Mouse (Mus musculus) c-Kit-positive CD71-positive TER-119-positive erythroid progenitor cells, embryonic 14.5 days (primary cell): ENCODE data around the gene Nfkb2.
A peak's percentile ranks its signal among the peaks of the same experiment; 100 is the strongest.

Source experiments
- DNase-seq: peaks from one replicate; pipeline ENCODE4 v3.0.0-alpha.2; 2013; ENCODE audit warnings: low spot score

Gene Nfkb2

DNA sequence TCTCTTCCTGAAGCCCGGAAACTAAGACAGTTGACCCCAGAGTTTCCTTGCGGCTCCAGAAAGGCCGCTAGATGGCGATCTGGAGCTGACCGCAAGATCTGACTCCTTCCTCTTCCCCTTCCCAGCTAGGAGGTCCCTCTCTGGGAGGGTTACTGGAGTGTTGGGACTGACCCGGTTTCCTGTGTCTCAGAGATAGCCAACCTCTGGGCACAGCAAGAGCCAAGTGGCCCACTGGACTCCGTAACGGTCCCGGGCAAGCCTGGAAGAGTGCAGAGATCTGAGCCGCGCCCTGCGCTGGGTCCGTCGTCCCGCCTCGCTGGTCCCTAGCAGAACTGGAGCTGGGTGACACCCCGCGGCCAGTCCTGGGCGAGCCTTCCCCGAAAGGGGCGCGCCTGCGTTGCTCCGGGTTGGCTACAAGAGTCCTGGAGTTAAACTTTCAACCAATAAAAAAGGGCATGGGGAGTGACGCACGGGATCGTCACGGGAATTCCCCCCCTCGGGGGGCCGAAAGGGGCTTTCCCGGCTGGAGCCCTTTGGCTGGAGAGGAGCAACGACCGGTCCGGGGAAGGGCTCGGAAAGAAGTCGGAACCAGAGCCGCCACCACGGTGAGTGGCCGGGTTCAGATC, at the start of gene Nfkb2:
TSS of gene Nfkb2 (plus strand) at position 105 of the 626 bp plus-strand sequence.
- peak; percentile 91 for DNase-seq

DNA sequence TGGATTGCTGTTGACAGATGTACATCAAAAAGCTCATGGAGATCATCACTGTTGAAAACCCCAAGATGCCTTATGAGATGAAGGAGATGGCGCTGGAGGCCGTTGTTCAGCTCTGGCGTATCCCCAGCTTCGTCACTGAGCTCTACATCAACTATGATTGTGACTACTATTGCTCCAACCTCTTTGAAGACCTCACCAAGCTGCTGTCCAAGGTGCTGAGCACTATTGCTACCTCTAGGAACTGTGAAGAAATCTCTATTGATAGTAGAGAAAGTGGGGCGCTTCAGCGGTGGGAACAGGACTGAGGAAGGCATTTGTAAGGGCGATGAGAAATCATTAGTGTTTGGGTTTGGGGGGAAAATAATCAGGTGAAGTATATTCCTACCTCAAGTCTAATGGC, 39.4 kb upstream of the Nfkb2 start:
- DNase-seq = peak; percentile 15

- DNase-seq = peak; percentile 24
Measured at GRCm38 (mm10) chr19:46275307-46275706, 28.8 kb upstream of the Nfkb2 start.

DNA sequence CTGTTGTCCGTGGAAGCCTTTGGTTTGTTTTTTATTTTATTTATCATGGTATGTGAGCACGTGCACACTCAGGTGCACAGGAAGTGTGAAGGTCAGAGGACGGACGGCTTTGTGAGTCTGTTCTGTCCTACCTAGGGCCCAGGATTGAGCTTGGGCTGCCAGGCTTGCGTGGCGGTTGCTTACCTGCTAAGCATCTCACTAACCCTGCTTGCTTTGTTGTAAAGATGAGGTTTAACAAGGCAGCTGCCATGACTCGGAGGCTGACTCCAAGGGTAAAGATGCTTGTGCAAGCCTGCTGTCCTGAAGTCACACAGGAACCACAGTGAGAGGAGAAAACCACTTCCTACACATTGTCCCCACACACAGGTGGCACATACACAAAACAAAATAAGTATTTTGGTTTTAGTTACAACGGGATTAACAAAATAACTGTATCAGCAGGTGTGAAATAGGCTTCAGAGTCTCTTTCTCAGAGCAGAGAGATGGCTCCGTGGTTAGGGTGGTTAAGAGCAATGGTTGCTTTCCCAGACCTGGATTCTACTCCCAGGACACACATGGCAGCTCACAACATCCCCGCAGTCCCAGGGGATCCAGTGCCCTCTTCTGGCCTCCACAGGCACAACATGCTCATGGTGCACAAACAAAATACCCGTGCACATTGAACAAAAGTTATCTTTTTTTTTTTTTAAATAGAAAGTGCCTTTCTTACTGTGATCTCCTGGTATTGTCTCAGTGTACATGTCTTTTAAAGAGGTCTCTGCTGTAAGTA, 21.9 kb upstream of the Nfkb2 start:
- DNase-seq = no peak

- no peak for DNase-seq
Measured at GRCm38 (mm10) chr19:46284686-46285085, 19.4 kb upstream of the Nfkb2 start.

- no peak for DNase-seq
Measured at GRCm38 (mm10) chr19:46285631-46286030, 18.5 kb upstream of the Nfkb2 start.

GRCm38 (mm10) chr19:46286047-46286446, 18.1 kb upstream of the Nfkb2 start:
- no peak for DNase-seq

DNA sequence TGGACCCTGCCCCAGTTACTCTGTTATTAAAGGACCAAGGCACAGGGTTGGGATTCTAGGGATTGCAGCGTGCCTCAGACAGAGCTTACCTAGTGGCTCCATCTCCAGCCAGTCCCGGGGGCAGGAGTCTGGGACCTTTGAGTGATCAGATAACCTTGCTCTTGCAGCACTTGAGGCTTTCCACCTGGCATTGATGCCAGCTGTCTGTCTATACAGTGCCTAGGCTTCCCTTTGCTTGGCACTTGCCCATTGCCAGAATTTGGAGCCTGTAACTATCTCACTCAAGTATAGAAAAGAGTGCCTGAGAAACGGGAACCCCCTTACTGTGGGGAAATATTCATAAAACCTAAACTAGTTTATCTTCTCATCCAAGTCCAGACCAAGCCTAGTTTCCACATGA, 17.2 kb upstream of the Nfkb2 start:
- DNase-seq = no peak

- DNase-seq = no peak
Measured at GRCm38 (mm10) chr19:46287566-46287965, 16.6 kb upstream of the Nfkb2 start.

GRCm38 (mm10) chr19:46290535-46291105, 13.5 kb upstream of the Nfkb2 start:
- DNase-seq = no peak

- no peak for DNase-seq
Measured at GRCm38 (mm10) chr19:46296938-46297337, 7.2 kb upstream of the Nfkb2 start.

- no peak for DNase-seq
Measured at GRCm38 (mm10) chr19:46300294-46301045, 3.6 kb upstream of the Nfkb2 start.

DNA sequence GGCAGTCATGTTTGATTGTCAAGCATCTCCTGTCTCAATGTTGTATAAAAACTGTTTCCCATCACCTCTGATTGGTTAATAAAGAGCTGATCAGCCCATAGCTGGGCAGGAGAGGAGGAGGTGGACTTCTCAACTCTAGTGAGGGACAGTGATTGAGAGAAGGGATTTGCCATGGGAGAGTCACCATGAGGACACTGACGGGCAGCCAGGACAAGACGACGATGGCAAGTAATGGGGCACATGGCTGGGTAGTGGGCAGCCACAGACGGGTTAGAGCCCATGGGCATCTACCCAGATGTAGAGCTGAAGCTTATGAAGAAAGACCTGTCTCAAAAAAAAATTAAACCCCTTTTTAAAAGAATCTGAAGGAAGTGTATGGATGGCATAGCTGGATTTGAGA, 1.6 kb upstream of the Nfkb2 start:
- no peak for DNase-seq

GRCm38 (mm10) chr19:46303251-46304215, 587 bp upstream of the Nfkb2 start:
- DNase-seq = no peak

GRCm38 (mm10) chr19:46304908-46305333, 801 bp downstream of the Nfkb2 start:
- DNase-seq = no peak

DNA sequence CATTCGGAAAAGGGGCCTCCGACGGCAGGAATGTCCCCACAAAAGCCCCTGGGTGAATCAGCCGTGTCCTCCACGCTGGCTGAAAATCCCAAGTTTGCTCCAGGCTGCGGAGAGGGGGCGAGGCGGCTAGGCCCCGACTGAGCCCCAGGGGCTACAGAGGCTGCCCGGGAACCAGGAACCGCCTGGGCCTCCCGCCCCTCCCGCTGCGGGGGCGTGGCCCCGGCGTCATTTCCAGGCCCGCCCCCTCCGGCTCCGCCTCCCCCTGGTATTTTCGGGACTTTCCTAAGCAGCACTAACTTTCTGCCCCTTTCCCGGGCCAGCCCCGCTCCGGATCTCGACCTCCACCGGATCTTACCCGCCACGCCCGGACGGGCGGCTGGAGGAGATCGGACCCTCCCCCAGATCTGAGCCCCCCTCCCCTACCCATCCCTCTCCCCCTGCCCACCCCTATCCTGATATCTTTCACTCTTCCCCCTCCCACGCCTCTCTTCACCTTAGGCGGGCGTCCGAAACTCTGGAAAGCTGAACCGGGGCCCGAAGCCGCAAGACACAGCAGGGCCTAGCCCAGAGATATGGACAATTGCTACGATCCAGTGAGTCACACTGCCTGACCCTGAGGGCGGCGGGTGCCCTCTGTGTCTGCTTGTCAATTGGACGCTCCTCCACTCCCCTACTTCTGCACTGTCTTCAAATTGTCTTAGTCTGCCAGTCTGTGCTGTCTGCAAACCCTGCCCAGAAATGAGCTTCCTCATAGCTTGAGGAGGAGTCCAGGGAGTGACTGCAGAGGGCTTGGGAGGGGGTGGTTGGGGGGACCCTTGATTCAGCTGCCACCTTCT, 1.5 kb downstream of the Nfkb2 start:
- peak; percentile 89 for DNase-seq

- DNase-seq = no peak
Measured at GRCm38 (mm10) chr19:46306268-46306610, 2.1 kb downstream of the Nfkb2 start.

GRCm38 (mm10) chr19:46306751-46307289, 2.7 kb downstream of the Nfkb2 start:
- no peak for DNase-seq

GRCm38 (mm10) chr19:46307781-46308180, 3.7 kb downstream of the Nfkb2 start:
- DNase-seq = no peak

GRCm38 (mm10) chr19:46308303-46308702, 4.2 kb downstream of the Nfkb2 start:
- no peak for DNase-seq
